Mouse (Mus musculus) stomach, postnatal 0 days (tissue): ENCODE results near the gene E130308A19Rik. TPM values are rescaled to one million over a fixed set of nuclear protein-coding genes. Genes with fewer than 3 reads are reported as not detected.

Experiments used
- ATAC-seq: fragments of 200-750 bp; cut with Nextera tagmentation; 2 replicates; pipeline ENCODE4 v1.8.0; 2017; ENCODE audit not compliant: low FRiP score, low TSS enrichment
- DNase-seq: peaks from one replicate; pipeline ENCODE4 v3.0.0-alpha.2; 2016; ENCODE audit warnings: low spot score
- H3K27ac ChIP-seq: fragments of 300-500 bp; sonication (generic); replicated peaks from 2 replicates; pipeline ENCODE4 v1.5.1; 2014; ENCODE audit warnings: mild to moderate bottlenecking, control low read depth
- H3K27me3 ChIP-seq: fragments of 300-500 bp; sonication (generic); 2 replicates; pipeline ENCODE4 v1.6.1; 2014; ENCODE audit warnings: low read length; ENCODE audit not compliant: control insufficient read depth, insufficient read depth
- H3K36me3 ChIP-seq: fragments of 300-500 bp; sonication (generic); 2 replicates; pipeline ENCODE4 v1.6.1; 2014; ENCODE audit warnings: low read length, mixed read lengths; ENCODE audit not compliant: control insufficient read depth, insufficient read depth
- H3K4me1 ChIP-seq: fragments of 300-500 bp; sonication (generic); replicated peaks from 2 replicates; pipeline ENCODE4 v1.6.1; 2014; ENCODE audit warnings: antibody characterized with exemption; ENCODE audit not compliant: control insufficient read depth, insufficient read depth
- H3K4me2 ChIP-seq: fragments of 300-500 bp; sonication (generic); replicated peaks from 2 replicates; pipeline ENCODE4 v1.6.1; 2014; ENCODE audit warnings: low read depth, mild to moderate bottlenecking, control low read depth, moderate library complexity
- H3K4me3 ChIP-seq: fragments of 300-500 bp; sonication (generic); 2 replicates; pipeline ENCODE4 v1.5.1; 2014; ENCODE audit warnings: low read depth, low read length, control low read depth
- H3K9ac ChIP-seq: fragments of 300-500 bp; sonication (generic); 2 replicates; pipeline ENCODE4 v1.6.1; 2014; ENCODE audit warnings: mild to moderate bottlenecking, low read length, control low read depth, mixed read lengths
- H3K9me3 ChIP-seq: fragments of 300-500 bp; sonication (generic); 2 replicates; pipeline ENCODE4 v1.6.1; 2016; ENCODE audit warnings: low read length; ENCODE audit not compliant: control insufficient read depth
- CTCF ChIP-seq: IDR thresholded peaks from 2 replicates; pipeline ENCODE4 v1.5.1; 2016; ENCODE audit warnings: antibody characterized with exemption, low read depth, mild to moderate bottlenecking, moderate library complexity
- EP300 ChIP-seq: optimal IDR thresholded peaks from 2 replicates; pipeline ENCODE3; 2016; ENCODE audit warnings: antibody characterized with exemption
- WGBS: fragments of 180-500 bp; shearing (Covaris S2); extraction: QIAGEN DNeasy Blood & Tissue Kit; methylation state at CpG from one replicate; pipeline ENCODE4 v1.1.7; 2014; 5-methylcytosine and 5-hydroxymethylcytosine counted together
- polyA plus RNA-seq: library from polyadenylated mRNA; unstranded; fragments of >200 nt; fragmentation: Nextera tagmentation; extraction: Ambion mirVana; gene quantifications from 2 replicates; pipeline ENCODE4 v1.2.1, GENCODE M21; 2015

The E130308A19Rik gene
- 8.3 and 10.2 TPM in 2 replicates for polyA plus RNA-seq

- Histone ChIP-seq H3K4me3 (peak within 1 kb of the TSS; percentile 98), H3K9me3 (no peaks in the 10 kb centered on the region), H3K9ac (peak within 1 kb of the TSS; percentile 80), H3K27ac (peak within 1 kb of the TSS; percentile 78), H3K36me3 (no peaks in the 10 kb centered on the region), H3K4me2 (peak within 1 kb of the TSS; percentile 90), H3K27me3 (no peaks in the 10 kb centered on the region), H3K4me1 (no peaks in the 10 kb centered on the region)
- ATAC-seq = peak; percentile 94
- TF ChIP-seq EP300 (no peak), CTCF (peak; percentile 29; the same call in 1 of the 2 replicates)
- DNase-seq = peak; percentile 90
- under 1% methylated on average over 64 of the region's 120 CpGs for WGBS
These were observed at the start of gene E130308A19Rik for GRCm38 (mm10) chr4:59625998-59626910. TSS of gene E130308A19Rik (plus strand) at chr4:59626211.

GRCm38 (mm10) chr4:59580495-59581281 lies 45.3 kb upstream of the E130308A19Rik start:
- Histone ChIP-seq H3K27me3 (no peaks in the 10 kb centered on the region), H3K27ac (peak overlapping the region; percentile 77), H3K36me3 (no peaks in the 10 kb centered on the region), H3K9me3 (no peaks in the 10 kb centered on the region), H3K4me1 (no peaks in the 10 kb centered on the region), H3K9ac (peak overlapping the region; percentile 56), H3K4me2 (peak overlapping the region; percentile 53), H3K4me3 (peak overlapping the region; percentile 78)
- under 1% methylated on average over 23 of the region's 23 CpGs for WGBS
- peak; percentile 53 for DNase-seq
- no peak for ATAC-seq
- TF ChIP-seq EP300 (no peak), CTCF (no peak)

- H3K4me2 ChIP-seq = peak within 1 kb of the TSS; percentile 53
- TF ChIP-seq CTCF (no peak), EP300 (no peak)
- no peaks in the 10 kb centered on the region for H3K27me3 ChIP-seq
- peak within 1 kb of the TSS; percentile 83 for H3K27ac ChIP-seq
- WGBS = under 1% methylated on average over 61 of the region's 61 CpGs
- DNase-seq (peak; percentile 100), ATAC-seq (peak; percentile 97)
- H3K9ac ChIP-seq = peak within 1 kb of the TSS; percentile 71
- peak within 1 kb of the TSS; percentile 78 for H3K4me3 ChIP-seq
- H3K9me3 ChIP-seq = no peaks in the 10 kb centered on the region
- no peaks in the 10 kb centered on the region for H3K4me1 ChIP-seq
- no peaks in the 10 kb centered on the region for H3K36me3 ChIP-seq
These were observed 44.5 kb upstream of the E130308A19Rik start, which contains the start of gene Hsdl2 for GRCm38 (mm10) chr4:59581314-59582185. TSS of gene Hsdl2 (plus strand) at chr4:59581563.

GRCm38 (mm10) chr4:59582186-59582585 lies 43.8 kb upstream of the E130308A19Rik start:
- ATAC-seq (no peak), DNase-seq (no peak)
- TF ChIP-seq CTCF (no peak), EP300 (no peak)
- Histone ChIP-seq H3K27me3 (no peaks in the 10 kb centered on the region), H3K9me3 (no peaks in the 10 kb centered on the region), H3K36me3 (no peaks in the 10 kb centered on the region), H3K4me2 (peak overlapping the region; percentile 53), H3K27ac (no peak overlapping the region), H3K4me1 (no peaks in the 10 kb centered on the region), H3K9ac (0 out of 2 replicates have a peak overlapping the region, but pooled peaks have one; percentile 71), H3K4me3 (peak overlapping the region; percentile 78)
- WGBS = 15% methylated on average over 6 of the region's 6 CpGs

DNA sequence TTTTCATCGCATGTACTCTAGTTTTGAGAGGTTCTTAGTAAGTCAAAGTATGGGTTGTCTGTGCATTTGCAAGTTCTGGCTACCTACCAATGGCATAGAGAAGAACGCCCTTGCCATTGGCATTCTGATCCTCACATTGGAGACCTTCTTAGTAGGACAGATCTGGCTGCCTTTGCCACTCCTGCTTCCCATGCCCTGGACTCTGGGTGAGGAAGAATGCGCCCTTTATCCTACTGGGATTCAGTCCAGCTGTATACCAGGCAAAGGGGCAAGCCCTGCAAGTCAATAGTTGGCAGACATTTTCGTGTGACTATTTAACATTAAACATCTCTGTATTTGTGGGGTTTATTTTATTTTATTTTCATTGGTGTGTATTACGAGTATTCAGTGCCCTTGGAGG lies 40.9 kb upstream of the E130308A19Rik start:
- 76% methylated on average over 5 of the region's 5 CpGs for WGBS
- ATAC-seq (0 out of 2 replicates have a peak, but pooled peaks have one; percentile 24), DNase-seq (peak; percentile 72)
- no peaks in the 10 kb centered on the region for H3K4me1 ChIP-seq
- H3K27ac ChIP-seq = peak overlapping the region; percentile 30
- H3K4me3 ChIP-seq = no peak overlapping the region
- H3K27me3 ChIP-seq = no peaks in the 10 kb centered on the region
- H3K36me3 ChIP-seq = no peaks in the 10 kb centered on the region
- TF ChIP-seq CTCF (no peak), EP300 (no peak)
- H3K9ac ChIP-seq = no peak overlapping the region
- H3K9me3 ChIP-seq = no peaks in the 10 kb centered on the region
- H3K4me2 ChIP-seq = no peak overlapping the region
